8 mouse cellular contexts compared by ENCODE assay signal in the genomic region with DNA sequence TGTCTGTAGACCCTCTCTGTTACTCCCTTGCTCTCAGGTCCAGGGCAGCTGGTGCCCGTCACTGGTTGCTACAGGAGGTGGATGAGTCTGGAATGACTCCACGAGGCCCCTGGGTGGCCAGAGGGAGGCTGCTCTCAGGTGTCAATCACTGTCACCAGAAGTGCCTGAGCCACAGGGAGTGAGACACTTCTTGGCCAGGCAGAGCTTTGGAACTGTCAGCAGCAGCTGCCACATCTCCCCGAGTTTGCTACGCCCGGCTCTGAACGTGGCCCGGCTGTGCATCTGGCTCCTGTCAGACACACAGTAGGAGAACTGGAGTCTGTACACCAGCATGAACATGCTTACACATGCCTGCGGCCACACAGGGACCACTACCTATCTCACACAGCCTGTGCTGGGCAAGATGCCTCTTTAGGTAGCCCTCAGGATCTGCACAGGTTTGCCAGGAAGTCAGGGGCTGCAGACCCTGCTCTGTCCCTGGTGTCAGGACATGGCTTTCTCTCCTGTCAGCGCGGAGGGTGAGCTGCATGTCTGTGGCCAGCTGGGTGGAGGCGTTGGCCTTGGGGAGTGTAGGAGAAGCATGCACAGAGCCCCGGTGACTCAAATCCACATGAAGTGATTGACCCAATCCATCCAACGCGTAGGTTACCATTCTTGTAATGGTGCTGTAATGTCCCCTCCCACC. TPM values are rescaled to one million over a fixed set of nuclear protein-coding genes. Genes with fewer than 3 reads are reported as not detected.
DNase-seq lines count a peak whose midpoint lies in the region; ATAC-seq and TF ChIP-seq lines count a peak whose summit lies in the region.

No protein-coding gene starts in this region.

- H3K27ac ChIP-seq in ES-E14 (ENCODE audit: insufficient read depth, low read depth, low read length, poor library complexity, severe bottlenecking), result peak overlapping the region; percentile 37; the same call in 1 of the 2 replicates
- H3K27ac ChIP-seq in hindbrain, postnatal 0 days, result peak overlapping the region; percentile 11; the same call in 1 of the 2 replicates

- no peaks in the 10 kb centered on the region for H3K9me3 ChIP-seq in ES-E14 (ENCODE audit: control insufficient read depth, insufficient read depth, low read depth, low read length)
- H3K9me3 ChIP-seq in hindbrain, postnatal 0 days (ENCODE audit: low read length), result no peaks in the 10 kb centered on the region

- in situ Hi-C loops in ES-E14 (cut with MboI; ENCODE audit: low sequenced_read_pairs in 2 of 2, unreplicated experiment in 2 of 2), result no loop called here

- no peak overlapping the region for H3K9ac ChIP-seq in ES-E14 (ENCODE audit: insufficient read depth, low read depth, low read length, poor library complexity, severe bottlenecking)
- H3K9ac ChIP-seq in hindbrain, postnatal 0 days (replicated peaks; ENCODE audit: low read length), result no peak overlapping the region

- no peaks in the 10 kb centered on the region for H3K4me1 ChIP-seq in ES-E14 (ENCODE audit: control insufficient read depth in 2 of 2, insufficient read depth in 2 of 2, low read length in 2 of 2, poor library complexity in 1 of 2)
- H3K4me1 ChIP-seq in hindbrain, postnatal 0 days (ENCODE audit: insufficient read depth, low read length), result peaks cover 9% of the 10 kb centered on the region; the same call in 1 of the 2 replicates

- peaks cover 37% of the 10 kb centered on the region; the same call in 1 of the 2 replicates for H3K36me3 ChIP-seq in ES-E14 (ENCODE audit: control insufficient read depth, insufficient read depth, low read length, poor library complexity, severe bottlenecking)
- H3K36me3 ChIP-seq in hindbrain, postnatal 0 days (ENCODE audit: insufficient read depth, low read length), result no peaks in the 10 kb centered on the region; the same call in 1 of the 2 replicates

- H3K27me3 ChIP-seq in hindbrain, postnatal 0 days (ENCODE audit: insufficient read depth, low read length), result no peaks in the 10 kb centered on the region

- H3K4me2 ChIP-seq in hindbrain, postnatal 0 days (ENCODE audit: low read depth, low read length), result no peak overlapping the region

- no peak for DNase-seq in frontal cortex, adult 2 months (ENCODE audit: extremely low spot score in 1 of 2, low spot score in 1 of 2)
- DNase-seq in ES-E14 (ENCODE audit: low read depth, low spot score), result no peak
- peak; percentile 64 for DNase-seq in gastrocnemius, postnatal 14 days
- DNase-seq in hindbrain, postnatal 0 days (ENCODE audit: low spot score), result peak; percentile 76
- DNase-seq in ovary, adult 18-20 months (ENCODE audit: low spot score), result no peak
- DNase-seq in spleen, postnatal 36 days (ENCODE audit: low spot score in 2 of 2), result no peak
- no peak for DNase-seq in frontal cortex, postnatal 25 days (ENCODE audit: low spot score in 2 of 2)

- peak; percentile 33 for ATAC-seq in frontal cortex, adult (ENCODE audit: low TSS enrichment)
- peak; percentile 77 for ATAC-seq in hindbrain, postnatal 0 days

- WGBS in hindbrain, postnatal 0 days, result 36% methylated on average over 14 of the region's 14 CpGs

- intact Hi-C loops in gastrocnemius, postnatal 14 days (cut with DNase I; ENCODE audit: low total_unique reads), result no loop called here

- 0 out of 2 replicates have a peak, but pooled peaks have one; percentile 4 for TF ChIP-seq CTCF in hindbrain, postnatal 0 days (IDR thresholded peaks at IDR 0.05; ENCODE audit: low read depth)

- no peak overlapping the region for H3K4me3 ChIP-seq in ES-E14 (ENCODE audit: insufficient read depth in 1 of 2, low read depth in 1 of 2, low read length in 2 of 2, poor library complexity in 1 of 2, severe bottlenecking in 1 of 2)
- no peak overlapping the region for H3K4me3 ChIP-seq in hindbrain, postnatal 0 days (ENCODE audit: low read length)

TF ChIP-seq in ES-E14, 5 proteins besides CTCF, POLR2A, EP300 and RAD21:
- no peak for TF ChIP-seq MAFK (IDR thresholded peaks at IDR 0.05; ENCODE audit: insufficient read depth, low read depth, low read length)
- TF ChIP-seq HCFC1 (IDR thresholded peaks at IDR 0.05; ENCODE audit: borderline replicate concordance, insufficient read depth, low read length), result no peak
- TF ChIP-seq ZC3H11A (IDR thresholded peaks at IDR 0.05; ENCODE audit: borderline replicate concordance, low read depth, low read length), result no peak
- no peak for TF ChIP-seq CHD2 (IDR thresholded peaks at IDR 0.05; ENCODE audit: low read depth, low read length)
- no peak for TF ChIP-seq ZNF384 (IDR thresholded peaks at IDR 0.05; ENCODE audit: low read depth, low read length)
TF ChIP-seq in ES-E14: peak in this region for 0.

RNA-seq across cellular contexts. Expression of gene Hs1bp3, which starts 18.4 kb away (rescaled TPM):
- 12.8 and 13.5 TPM in 2 replicates for polyA plus RNA-seq in frontal cortex, adult 2 months (2012; rRNA removed)
- total RNA-seq in ES-E14 (2012; rRNA removed), result 7.7 and 7.9 TPM in 2 replicates
- 1 to 10 TPM; 5.0 to 5.9 TPM for total RNA-seq in gastrocnemius, postnatal 14 days (2021)
- 3.8 and 6.3 TPM in 2 replicates for total RNA-seq in hindbrain, postnatal 0 days (2014; rRNA removed)
- 5.5 and 6.5 TPM in 2 replicates for polyA plus RNA-seq in hindbrain, postnatal 0 days (2015; fragmentation: Nextera tagmentation; extraction: Ambion mirVana)

RNA-seq across cellular contexts. Expression of gene Gdf7, which starts 29.9 kb away (rescaled TPM):
- 0.08 and 0.26 TPM in 2 replicates for polyA plus RNA-seq in frontal cortex, adult 2 months (2012; rRNA removed)
- total RNA-seq in ES-E14 (2012; rRNA removed), result 0.71 and 1.7 TPM in 2 replicates
- not detected for total RNA-seq in gastrocnemius, postnatal 14 days (2021)
- 0.83 and 3.6 TPM in 2 replicates for total RNA-seq in hindbrain, postnatal 0 days (2014; rRNA removed)
- polyA plus RNA-seq in hindbrain, postnatal 0 days (2015; fragmentation: Nextera tagmentation; extraction: Ambion mirVana), result 0.36 and 0.54 TPM in 2 replicates

Comparison
In these comparisons a context has a peak if more than half of its experiments do, and no peak if none do; other contexts are left out.
1. DNase-seq: peak in gastrocnemius, postnatal 14 days (single experiment) and hindbrain, postnatal 0 days (single experiment); none in frontal cortex, adult 2 months (0 of 2), ES-E14 (single experiment), ovary, adult 18-20 months (single experiment), spleen, postnatal 36 days (0 of 2) and frontal cortex, postnatal 25 days (0 of 2).